Mouse (Mus musculus): ENCODE measurements around the gene Nyap2. TPM values are rescaled to one million over a fixed set of nuclear protein-coding genes. Genes with fewer than 3 reads are reported as not detected.
A peak's percentile ranks its signal among the peaks of the same experiment; 100 is the strongest.
"Not testable (repeated sequence)": the region's sequence is repeated elsewhere in the genome, so short reads cannot be mapped to it uniquely, and the experiment has no call there.

Gene Nyap2
- polyA plus RNA-seq, 1 experiment from 2014 or later: 13.4 TPM

DNA sequence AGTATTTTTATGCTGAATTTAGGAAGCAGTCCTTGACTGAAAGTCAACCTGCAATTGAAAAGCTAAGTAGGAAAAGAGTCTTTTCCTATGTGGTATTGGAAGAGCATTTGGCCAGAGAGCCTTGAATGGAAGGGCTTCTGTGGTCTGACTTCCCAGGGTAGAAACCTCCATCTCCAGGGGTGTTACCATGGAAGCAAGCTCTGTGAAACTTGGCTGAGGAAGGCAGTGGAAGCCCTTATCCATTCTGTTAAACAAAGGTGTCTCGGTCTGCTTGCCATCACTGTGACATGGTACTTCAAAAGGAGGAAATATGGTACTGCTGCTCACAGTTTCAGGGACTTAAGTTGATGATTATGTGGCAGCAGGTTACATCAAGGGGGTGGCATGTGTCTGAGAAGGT, 143.0 kb downstream of the Nyap2 start:
- 30% methylated on average over 1 of the region's 1 CpGs for WGBS
- no peak overlapping the region for H3K9ac ChIP-seq
- H3K36me3 ChIP-seq: no peaks in the 10 kb centered on the region
- H3K4me3 ChIP-seq: no peak overlapping the region
- H3K27me3 ChIP-seq (replicated peaks): no peaks in the 10 kb centered on the region
- ATAC-seq (ENCODE audit: low FRiP score, low read depth): no peak
- no peaks in the 10 kb centered on the region for H3K9me3 ChIP-seq
- H3K4me2 ChIP-seq (replicated peaks): no peak overlapping the region
- H3K4me1 ChIP-seq: no peaks in the 10 kb centered on the region
- no peak overlapping the region for H3K27ac ChIP-seq

DNA sequence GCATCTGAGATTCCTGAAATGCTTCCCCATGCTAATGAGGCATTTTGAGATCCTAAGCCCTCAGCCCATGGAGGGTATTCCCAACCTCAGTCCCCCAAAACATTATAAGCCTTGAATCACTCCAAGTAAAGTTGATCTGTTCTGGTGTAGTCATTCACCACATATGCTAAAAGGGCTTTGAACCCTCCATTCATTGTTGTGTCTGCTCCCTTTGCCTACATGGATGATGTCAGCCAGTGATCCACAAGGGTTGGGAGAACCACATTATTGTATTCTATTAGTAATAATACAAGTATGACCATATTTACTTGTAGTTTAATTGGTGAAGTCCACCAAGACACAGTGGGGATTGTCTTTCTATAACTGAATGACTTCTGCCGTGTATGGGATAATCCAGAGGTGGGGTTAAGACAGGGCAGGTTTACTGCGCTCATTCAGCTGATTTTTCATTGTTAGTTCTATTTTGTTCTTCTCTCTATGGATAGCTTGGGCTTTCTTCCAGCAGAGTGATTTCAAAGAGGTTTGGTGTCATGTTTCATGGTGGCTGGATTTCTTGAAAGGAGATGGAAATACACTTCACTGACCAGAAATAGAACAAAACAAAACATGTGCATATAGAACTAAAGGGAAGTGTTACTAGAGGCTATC, 155.1 kb downstream of the Nyap2 start:
- Histone ChIP-seq H3K27ac (no peak overlapping the region), H3K9me3 (no peaks in the 10 kb centered on the region), H3K36me3 (no peaks in the 10 kb centered on the region), H3K9ac (no peak overlapping the region), H3K4me2 (replicated peaks) (no peak overlapping the region), H3K4me3 (no peak overlapping the region), H3K4me1 (no peaks in the 10 kb centered on the region), H3K27me3 (replicated peaks) (no peaks in the 10 kb centered on the region)
- no peak for ATAC-seq (ENCODE audit: low FRiP score, low read depth)
- WGBS: 22% methylated on average over 2 of the region's 2 CpGs

DNA sequence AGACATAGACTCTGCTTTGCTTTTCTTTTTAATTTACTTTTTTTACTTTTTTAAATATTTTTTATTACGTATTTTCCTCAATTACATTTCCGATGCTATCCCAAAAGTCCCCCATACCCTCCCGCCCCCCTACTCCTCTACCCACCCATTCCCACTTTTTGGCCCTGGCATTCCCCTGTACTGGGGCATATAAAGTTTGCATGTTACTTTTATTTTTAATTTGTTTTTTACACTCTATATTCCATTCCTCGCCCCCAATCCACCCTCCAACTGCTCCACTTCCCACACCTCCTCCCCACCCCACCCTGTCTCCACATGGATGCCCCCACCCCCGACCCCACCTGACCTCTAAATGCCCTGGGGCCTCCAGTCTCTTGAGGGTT, 155.6 kb downstream of the Nyap2 start:
- H3K4me1 ChIP-seq; H3K4me2 ChIP-seq (replicated peaks); ATAC-seq (ENCODE audit: low FRiP score, low read depth); H3K27ac ChIP-seq; H3K36me3 ChIP-seq; H3K9ac ChIP-seq; H3K4me3 ChIP-seq; H3K27me3 ChIP-seq (replicated peaks); H3K9me3 ChIP-seq: not testable (repeated sequence)
- WGBS: 59% methylated on average over 5 of the region's 5 CpGs

DNA sequence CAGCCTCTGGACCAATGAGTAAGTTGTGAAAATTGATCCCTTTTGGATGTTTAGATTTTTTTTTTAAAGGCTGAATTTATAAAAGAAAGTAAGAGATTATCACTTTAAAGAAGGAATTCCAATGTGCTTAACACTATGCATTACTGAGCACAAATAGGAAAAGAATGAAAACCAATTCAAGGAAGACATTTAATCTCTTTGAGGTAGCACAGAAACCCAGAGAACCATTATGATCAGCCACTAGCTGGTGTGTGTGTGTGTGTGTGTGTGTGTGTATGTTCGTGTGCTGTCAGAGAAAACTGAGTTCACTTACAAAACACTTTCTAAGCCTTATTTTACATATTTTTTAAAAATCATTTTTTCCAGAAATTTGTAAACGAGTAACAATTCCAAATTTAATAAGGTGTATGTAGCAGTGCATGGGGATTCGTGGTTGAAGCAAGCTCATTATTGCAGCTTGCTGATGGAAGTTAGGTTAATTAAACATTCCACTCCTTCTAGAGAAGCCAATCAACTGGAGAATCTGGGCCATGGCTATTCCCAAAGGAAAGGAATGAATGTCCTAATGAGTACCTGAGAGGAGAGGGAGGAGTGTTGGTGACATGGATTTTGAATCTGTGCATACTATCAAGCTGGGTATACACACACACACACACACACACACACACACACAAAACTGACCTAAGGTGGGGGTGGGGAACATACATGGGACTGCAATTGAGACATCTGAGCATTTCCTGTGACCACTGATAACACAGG, 171.9 kb downstream of the Nyap2 start:
- Histone ChIP-seq H3K36me3 (no peaks in the 10 kb centered on the region), H3K4me2 (replicated peaks) (no peak overlapping the region), H3K27me3 (replicated peaks) (no peaks in the 10 kb centered on the region), H3K27ac (no peak overlapping the region), H3K9me3 (no peaks in the 10 kb centered on the region), H3K4me1 (no peaks in the 10 kb centered on the region), H3K4me3 (no peak overlapping the region), H3K9ac (no peak overlapping the region)
- 76% methylated on average over 3 of the region's 3 CpGs for WGBS
- no peak for ATAC-seq (ENCODE audit: low FRiP score, low read depth)

DNA sequence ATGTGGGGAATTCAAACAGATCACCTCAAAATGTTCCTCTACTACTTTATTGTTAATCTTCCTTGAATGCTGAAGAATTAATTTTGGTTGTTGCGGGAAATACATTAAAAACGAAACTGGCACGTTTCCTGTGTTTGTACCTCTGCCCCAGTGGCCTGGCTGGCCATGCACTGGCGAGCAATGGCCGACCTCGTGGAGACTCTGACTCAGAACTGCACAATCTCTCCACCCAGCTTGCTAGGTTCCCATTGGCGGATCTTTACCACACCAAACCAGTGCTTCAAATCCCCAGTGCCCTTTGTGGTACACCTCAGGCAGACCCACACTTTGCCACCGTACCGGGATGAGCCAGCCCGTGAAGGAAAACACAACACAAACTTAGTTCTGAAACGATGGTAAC, 173.3 kb downstream of the Nyap2 start:
- H3K9ac ChIP-seq: no peak overlapping the region
- no peaks in the 10 kb centered on the region for H3K36me3 ChIP-seq
- WGBS: 92% methylated on average over 11 of the region's 11 CpGs
- no peaks in the 10 kb centered on the region for H3K4me1 ChIP-seq
- H3K27me3 ChIP-seq (replicated peaks): no peaks in the 10 kb centered on the region
- H3K4me2 ChIP-seq (replicated peaks): no peak overlapping the region
- ATAC-seq (ENCODE audit: low FRiP score, low read depth): no peak
- H3K27ac ChIP-seq: no peak overlapping the region
- no peak overlapping the region for H3K4me3 ChIP-seq
- H3K9me3 ChIP-seq: no peaks in the 10 kb centered on the region

DNA sequence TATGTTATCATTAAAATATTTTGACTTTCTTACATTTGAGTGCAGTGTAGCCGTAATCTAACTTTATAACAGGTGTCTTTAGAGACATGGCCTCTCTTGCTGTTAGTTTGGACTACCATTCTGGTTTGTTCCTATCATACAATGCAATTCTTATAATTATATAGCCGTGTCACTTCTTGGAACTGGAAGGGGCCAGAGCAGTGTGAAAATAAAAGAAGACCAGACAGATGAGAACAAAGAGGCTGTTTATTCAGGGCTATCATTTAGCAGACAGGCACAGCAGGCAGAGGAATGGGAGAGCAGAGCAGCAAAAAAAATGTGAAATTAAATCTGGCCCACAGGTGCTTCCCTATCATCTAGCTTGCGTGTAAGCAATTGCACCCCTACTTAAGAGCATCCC, 189.7 kb downstream of the Nyap2 start:
- Histone ChIP-seq H3K4me3 (no peak overlapping the region), H3K9me3 (no peaks in the 10 kb centered on the region), H3K4me1 (peaks cover 5% of the 10 kb centered on the region), H3K4me2 (replicated peaks) (no peak overlapping the region), H3K27me3 (replicated peaks) (no peaks in the 10 kb centered on the region), H3K36me3 (no peaks in the 10 kb centered on the region), H3K27ac (no peak overlapping the region), H3K9ac (no peak overlapping the region)
- WGBS: 39% methylated on average over 3 of the region's 3 CpGs
- no peak for ATAC-seq (ENCODE audit: low FRiP score, low read depth)

DNA sequence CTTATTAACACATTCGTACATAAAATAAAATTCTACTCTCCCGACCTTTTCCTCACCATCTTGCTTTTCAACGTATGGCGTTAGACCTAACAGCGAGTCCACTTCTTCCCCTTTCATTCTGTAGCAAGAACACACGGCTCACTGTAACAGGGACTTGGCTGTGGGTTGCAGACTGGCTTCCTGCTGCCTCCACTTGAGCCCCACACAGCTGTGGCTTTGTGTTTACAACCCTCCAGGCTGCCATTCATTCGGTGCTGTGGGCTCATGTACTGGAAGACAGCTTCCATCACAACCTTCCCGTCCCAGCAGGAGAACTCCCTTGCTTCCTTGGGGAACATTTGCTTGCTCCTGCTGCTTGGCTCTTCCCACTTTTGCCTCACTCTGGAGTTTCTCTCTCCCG, 204.2 kb downstream of the Nyap2 start:
- no peaks in the 10 kb centered on the region for H3K36me3 ChIP-seq
- WGBS: 50% methylated on average over 9 of the region's 9 CpGs
- H3K4me2 ChIP-seq (replicated peaks): no peak overlapping the region
- no peak overlapping the region for H3K27ac ChIP-seq
- ATAC-seq (ENCODE audit: low FRiP score, low read depth): no peak
- H3K27me3 ChIP-seq (replicated peaks): no peaks in the 10 kb centered on the region
- no peaks in the 10 kb centered on the region for H3K4me1 ChIP-seq
- no peaks in the 10 kb centered on the region for H3K9me3 ChIP-seq
- H3K4me3 ChIP-seq: no peak overlapping the region
- H3K9ac ChIP-seq: no peak overlapping the region

DNA sequence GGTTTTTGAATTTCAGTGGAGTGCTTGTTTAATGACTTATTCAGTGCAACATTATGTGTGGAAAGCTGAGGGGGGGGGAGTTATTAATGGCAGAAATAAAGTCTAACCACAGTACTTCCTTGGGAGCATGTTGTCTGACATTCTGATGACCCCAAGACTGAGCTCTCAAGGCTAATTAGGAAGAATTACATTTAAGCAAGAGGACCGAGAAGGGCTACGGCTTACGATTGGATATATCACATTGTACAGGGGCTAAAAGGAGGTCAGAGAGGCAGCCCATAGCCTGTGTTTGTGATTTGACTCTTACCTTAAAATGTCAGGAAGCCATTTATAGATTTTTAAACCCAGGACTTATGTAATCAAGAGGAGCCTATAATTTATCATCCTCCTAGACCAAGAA, 208.9 kb downstream of the Nyap2 start:
- H3K27me3 ChIP-seq (replicated peaks): no peaks in the 10 kb centered on the region
- no peaks in the 10 kb centered on the region for H3K9me3 ChIP-seq
- no peak for ATAC-seq (ENCODE audit: low FRiP score, low read depth)
- no peaks in the 10 kb centered on the region for H3K4me1 ChIP-seq
- no peaks in the 10 kb centered on the region for H3K36me3 ChIP-seq
- WGBS: 65% methylated on average over 3 of the region's 3 CpGs
- H3K27ac ChIP-seq: no peak overlapping the region
- H3K4me3 ChIP-seq: no peak overlapping the region
- no peak overlapping the region for H3K4me2 ChIP-seq (replicated peaks)
- H3K9ac ChIP-seq: no peak overlapping the region

DNA sequence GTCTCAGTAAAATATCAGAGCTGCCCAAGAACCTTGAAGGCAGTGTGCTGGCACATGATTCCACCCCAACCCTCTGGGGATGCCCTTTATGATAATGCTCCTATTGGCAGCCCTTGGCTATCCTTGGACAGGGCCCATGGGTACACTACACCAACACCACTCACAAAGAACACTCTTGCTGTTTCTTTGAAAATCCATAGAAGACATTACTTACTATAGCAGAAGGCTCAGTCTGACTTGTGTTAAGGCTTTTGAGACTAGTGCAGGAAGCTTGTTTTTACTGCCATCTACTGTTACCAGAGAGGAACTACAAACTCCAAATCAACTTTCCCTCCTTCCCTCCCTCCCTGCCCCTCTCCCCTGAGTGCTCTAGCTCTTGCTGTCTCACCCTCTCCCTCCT, 210.3 kb downstream of the Nyap2 start:
- H3K36me3 ChIP-seq: no peaks in the 10 kb centered on the region
- no peak overlapping the region for H3K4me2 ChIP-seq (replicated peaks)
- H3K27me3 ChIP-seq (replicated peaks): no peaks in the 10 kb centered on the region
- H3K4me1 ChIP-seq: no peaks in the 10 kb centered on the region
- no peaks in the 10 kb centered on the region for H3K9me3 ChIP-seq
- H3K9ac ChIP-seq: no peak overlapping the region
- peak; percentile 79 for ATAC-seq (ENCODE audit: low FRiP score, low read depth)
- no peak overlapping the region for H3K4me3 ChIP-seq
- no peak overlapping the region for H3K27ac ChIP-seq

DNA sequence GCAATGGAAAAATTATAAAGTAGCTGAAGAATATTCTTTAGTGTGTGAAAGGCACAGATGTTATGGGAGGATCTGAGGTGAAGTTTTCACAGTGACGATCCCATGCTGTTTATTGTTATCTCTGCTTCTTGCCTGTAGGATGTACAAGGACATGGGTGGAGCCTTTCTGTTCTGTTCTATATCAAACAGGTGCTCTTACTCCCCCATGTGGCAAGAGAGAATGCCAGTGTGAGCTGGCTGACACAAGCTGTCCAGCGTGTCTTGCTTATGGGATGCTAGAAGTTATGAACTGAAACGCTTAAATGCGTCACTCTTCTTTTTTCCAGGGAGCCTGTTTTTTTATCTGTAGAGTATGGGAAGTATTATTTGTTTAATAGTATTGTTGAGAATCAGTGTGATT, 224.0 kb downstream of the Nyap2 start:
- no peak overlapping the region for H3K4me3 ChIP-seq
- H3K36me3 ChIP-seq: no peaks in the 10 kb centered on the region
- no peak overlapping the region for H3K4me2 ChIP-seq (replicated peaks)
- no peaks in the 10 kb centered on the region for H3K27me3 ChIP-seq (replicated peaks)
- no peak overlapping the region for H3K9ac ChIP-seq
- 52% methylated on average over 4 of the region's 4 CpGs for WGBS
- ATAC-seq (ENCODE audit: low FRiP score, low read depth): peak; percentile 58; the same call in 1 of the 2 replicates
- H3K9me3 ChIP-seq: no peaks in the 10 kb centered on the region
- H3K4me1 ChIP-seq: no peaks in the 10 kb centered on the region
- H3K27ac ChIP-seq: no peak overlapping the region

DNA sequence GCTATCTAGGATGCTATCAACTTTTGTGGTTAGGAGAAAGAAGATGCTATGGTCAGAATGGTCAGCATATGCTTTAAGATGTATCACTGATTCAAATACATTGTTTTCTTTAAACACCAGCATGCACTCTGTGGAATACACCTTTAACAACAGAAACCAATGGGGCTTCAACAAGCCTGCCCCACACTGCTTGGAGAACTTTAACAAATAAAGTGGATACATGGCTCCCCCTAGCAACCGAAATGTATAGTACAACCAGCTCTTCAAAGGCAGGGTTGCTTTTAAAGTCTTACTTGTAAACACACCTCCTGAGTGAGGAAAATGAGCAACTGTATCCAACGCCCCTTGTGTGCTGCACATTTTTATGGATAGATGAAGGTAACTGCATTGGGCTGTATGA, 224.9 kb downstream of the Nyap2 start:
- H3K27ac ChIP-seq: no peak overlapping the region
- no peaks in the 10 kb centered on the region for H3K36me3 ChIP-seq
- H3K9ac ChIP-seq: no peak overlapping the region
- H3K4me1 ChIP-seq: no peaks in the 10 kb centered on the region
- ATAC-seq (ENCODE audit: low FRiP score, low read depth): peak; percentile 60; the same call in 1 of the 2 replicates
- no peak overlapping the region for H3K4me2 ChIP-seq (replicated peaks)
- 3% methylated on average over 2 of the region's 2 CpGs for WGBS
- H3K4me3 ChIP-seq: no peak overlapping the region
- H3K9me3 ChIP-seq: no peaks in the 10 kb centered on the region
- H3K27me3 ChIP-seq (replicated peaks): no peaks in the 10 kb centered on the region

DNA sequence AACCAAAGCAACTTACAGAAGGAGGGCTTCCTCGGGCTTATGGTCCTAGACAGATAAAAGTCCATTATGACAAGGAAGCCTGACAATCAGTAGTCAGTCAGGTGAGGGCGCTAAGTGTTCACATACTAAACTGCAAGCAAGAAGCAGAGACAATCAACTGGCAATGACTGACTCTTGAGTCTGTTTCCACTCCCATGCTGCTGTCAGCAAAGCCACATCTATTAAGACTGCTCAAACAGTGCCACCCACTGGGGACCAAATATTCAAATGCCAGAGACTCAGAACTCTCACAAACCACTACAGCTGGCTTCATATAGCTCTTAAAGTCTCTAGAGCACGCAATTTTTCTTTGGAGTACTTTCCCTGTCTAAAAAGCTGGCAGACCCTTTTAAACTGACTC, 226.6 kb downstream of the Nyap2 start:
- Histone ChIP-seq H3K36me3 (no peaks in the 10 kb centered on the region), H3K4me1 (no peaks in the 10 kb centered on the region), H3K9ac (no peak overlapping the region), H3K27ac (no peak overlapping the region), H3K27me3 (replicated peaks) (no peaks in the 10 kb centered on the region), H3K4me2 (replicated peaks) (no peak overlapping the region), H3K9me3 (no peaks in the 10 kb centered on the region), H3K4me3 (no peak overlapping the region)
- 64% methylated on average over 3 of the region's 3 CpGs for WGBS
- ATAC-seq (ENCODE audit: low FRiP score, low read depth): no peak

DNA sequence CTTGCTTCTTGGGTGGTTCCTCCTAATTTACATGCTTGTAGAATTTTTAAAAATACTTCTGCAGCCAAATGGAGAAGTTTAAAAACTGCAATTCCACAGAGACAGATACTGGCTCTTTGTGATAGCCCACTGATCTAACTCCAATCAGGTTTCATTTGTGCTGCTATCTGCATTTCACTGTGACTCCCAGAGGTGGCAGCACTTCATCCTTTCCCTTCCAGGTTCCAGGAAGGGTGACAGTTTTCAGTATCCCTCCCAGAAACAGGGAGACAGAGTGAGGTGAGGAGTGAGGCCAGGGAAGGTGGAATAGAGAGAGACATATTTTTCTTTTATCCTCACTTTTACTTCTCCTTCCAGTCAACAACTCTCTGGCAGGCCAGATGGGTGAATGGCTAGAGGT, 230.7 kb downstream of the Nyap2 start:
- no peaks in the 10 kb centered on the region for H3K4me1 ChIP-seq
- H3K9me3 ChIP-seq: no peaks in the 10 kb centered on the region
- H3K9ac ChIP-seq: no peak overlapping the region
- H3K36me3 ChIP-seq: no peaks in the 10 kb centered on the region
- H3K27me3 ChIP-seq (replicated peaks): no peaks in the 10 kb centered on the region
- no peak overlapping the region for H3K4me2 ChIP-seq (replicated peaks)
- H3K4me3 ChIP-seq: no peak overlapping the region
- ATAC-seq (ENCODE audit: low FRiP score, low read depth): no peak
- no peak overlapping the region for H3K27ac ChIP-seq

Measured in neural tube, embryonic 12.5 days (tissue).